Mouse (Mus musculus) embryonic fibroblast, embryonic 13.5 days (primary cell): Measurements from ENCODE around the gene Kank2.

Experiments used
- CTCF ChIP-seq: IDR thresholded peaks from 2 replicates; pipeline ENCODE4 v1.5.1; 2011; ENCODE audit warnings: mild to moderate bottlenecking, control low read depth, low read length, moderate library complexity, borderline replicate concordance; ENCODE audit not compliant: insufficient read depth
- POLR2A ChIP-seq: IDR thresholded peaks from 2 replicates; pipeline ENCODE4 v1.6.1; 2011; ENCODE audit warnings: low read depth, mild to moderate bottlenecking, control low read depth, low read length, moderate library complexity

DNA sequence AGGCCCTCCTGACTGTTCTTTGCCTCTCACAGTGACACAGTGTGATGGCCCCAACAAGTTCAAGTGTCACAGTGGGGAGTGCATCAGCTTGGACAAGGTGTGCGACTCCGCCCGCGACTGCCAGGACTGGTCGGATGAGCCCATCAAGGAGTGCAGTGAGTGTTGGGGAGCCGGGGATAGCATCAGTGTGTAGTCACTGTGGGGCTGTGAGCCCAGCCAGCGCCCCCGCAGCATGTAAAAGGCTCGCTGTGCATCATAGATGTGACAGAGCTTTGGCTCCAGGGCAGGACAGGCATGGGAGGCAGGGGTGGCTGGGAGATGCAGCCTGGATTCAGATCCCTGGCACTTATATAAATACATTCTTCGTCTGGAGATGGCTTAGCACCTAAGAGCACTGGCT lies 61.4 kb downstream of the Kank2 start:
- TF ChIP-seq CTCF, result no peak
- TF ChIP-seq POLR2A, result no peak
